Mouse (Mus musculus) mature B cell (primary cell): ENCODE data around the gene Slc35c2.

Experiments used
- in situ Hi-C: fragments of 300-500 bp; cut with MboI; formaldehyde crosslinking; loops from 2 replicates; pipeline ENCODE4 v1.14.3; 2019

Gene Slc35c2

GRCm38 (mm10) chr2:165287202-165287984, at the start of gene Slc35c2:
Slc35c2 (minus strand) TSS chr2:165287869.
- in situ Hi-C loops: no loop called here

GRCm38 (mm10) chr2:165337191-165337590, 49.5 kb upstream of the Slc35c2 start:
- in situ Hi-C loops: no loop called here

- in situ Hi-C loops: no loop called here
Measured at GRCm38 (mm10) chr2:165332610-165333210, 45.0 kb upstream of the Slc35c2 start.

GRCm38 (mm10) chr2:165329703-165330102, 42.0 kb upstream of the Slc35c2 start:
- in situ Hi-C loops: no loop called here

GRCm38 (mm10) chr2:165328746-165329145, 41.1 kb upstream of the Slc35c2 start:
- in situ Hi-C loops: no loop called here

- in situ Hi-C loops: no loop called here
Measured at GRCm38 (mm10) chr2:165327386-165327785, 39.7 kb upstream of the Slc35c2 start.

GRCm38 (mm10) chr2:165326304-165327190, 38.9 kb upstream of the Slc35c2 start, which contains the start of gene Elmo2:
Elmo2 (minus strand) TSS chr2:165326479.
- in situ Hi-C loops: no loop called here

- in situ Hi-C loops: no loop called here
Measured at GRCm38 (mm10) chr2:165325521-165326303, 38.0 kb upstream of the Slc35c2 start.

- in situ Hi-C loops: no loop called here
Measured at GRCm38 (mm10) chr2:165323928-165324327, 36.3 kb upstream of the Slc35c2 start.

- in situ Hi-C loops: no loop called here
Measured at GRCm38 (mm10) chr2:165323484-165323883, 35.8 kb upstream of the Slc35c2 start.

GRCm38 (mm10) chr2:165321981-165322735, 34.5 kb upstream of the Slc35c2 start:
- in situ Hi-C loops: no loop called here

- in situ Hi-C loops: no loop called here
Measured at GRCm38 (mm10) chr2:165321381-165321888, 33.8 kb upstream of the Slc35c2 start.

GRCm38 (mm10) chr2:165320531-165321150, 33.0 kb upstream of the Slc35c2 start:
- in situ Hi-C loops: no loop called here

GRCm38 (mm10) chr2:165319503-165319902, 31.8 kb upstream of the Slc35c2 start:
- in situ Hi-C loops: no loop called here

- in situ Hi-C loops: no loop called here
Measured at GRCm38 (mm10) chr2:165318941-165319340, 31.3 kb upstream of the Slc35c2 start.

- in situ Hi-C loops: no loop called here
Measured at GRCm38 (mm10) chr2:165317621-165318263, 30.1 kb upstream of the Slc35c2 start.

- in situ Hi-C loops: no loop called here
Measured at GRCm38 (mm10) chr2:165316837-165317473, 29.3 kb upstream of the Slc35c2 start.

GRCm38 (mm10) chr2:165316204-165316603, 28.5 kb upstream of the Slc35c2 start:
- in situ Hi-C loops: no loop called here

GRCm38 (mm10) chr2:165314197-165314596, 26.5 kb upstream of the Slc35c2 start:
- in situ Hi-C loops: no loop called here
